Mouse (Mus musculus): ENCODE data around the gene Gm17720.

- no peak for TF ChIP-seq CTCF (IDR thresholded peaks at IDR 0.05; ENCODE audit: borderline replicate concordance, extremely low read depth, insufficient read depth, insufficient read length)
- no peak for TF ChIP-seq POLR2A (IDR thresholded peaks at IDR 0.05; ENCODE audit: borderline replicate concordance, extremely low read depth, insufficient read depth, insufficient read length, poor library complexity, severe bottlenecking)
Measured at GRCm38 (mm10) chr8:110091869-110092268, 10.7 kb downstream of the Gm17720 start.
